Mouse (Mus musculus): ENCODE measurements around the gene Napb. TPM values are rescaled to one million over a fixed set of nuclear protein-coding genes. Genes with fewer than 3 reads are reported as not detected.
A peak's percentile ranks its signal among the peaks of the same experiment; 100 is the strongest.

Gene Napb
- total RNA-seq, 2 experiments from 2014 or later, result 1.1 to 1.2 TPM

DNA sequence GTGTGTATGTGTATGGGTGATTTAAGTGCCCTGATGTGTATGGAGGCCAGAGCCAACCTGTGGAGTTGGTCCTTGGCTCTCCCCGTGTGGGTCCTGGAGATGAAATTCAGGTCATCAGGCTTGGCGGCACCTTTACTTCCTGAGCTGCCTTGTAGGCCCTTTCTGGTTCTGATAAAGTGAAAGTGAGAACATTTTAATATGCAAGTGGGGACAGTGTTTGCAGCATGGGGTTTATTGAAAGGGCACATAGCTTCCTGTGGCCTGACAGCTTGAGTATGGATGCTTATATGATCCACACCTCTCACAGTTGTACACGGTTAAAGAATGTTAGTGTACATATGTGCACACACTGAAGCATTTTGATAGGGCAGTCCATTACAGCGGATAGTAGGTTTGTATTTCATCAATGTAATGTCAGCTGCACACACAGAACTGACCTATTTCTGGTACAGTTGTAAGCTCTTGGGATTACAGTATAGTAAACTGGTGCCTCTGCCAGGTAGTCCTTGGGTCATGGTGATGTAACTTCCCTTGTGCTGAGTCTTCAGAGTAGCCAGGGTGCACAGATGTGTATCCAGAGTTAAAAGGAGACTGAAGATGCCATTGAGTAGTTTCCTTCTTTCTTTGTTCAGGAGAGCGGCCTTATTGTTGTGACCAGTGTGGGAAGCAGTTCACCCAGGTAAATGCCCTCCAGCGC, 42.7 kb downstream of the Napb start:
- intact Hi-C loops (cut with DNase I), result no loop called here
- no peak for DNase-seq

DNA sequence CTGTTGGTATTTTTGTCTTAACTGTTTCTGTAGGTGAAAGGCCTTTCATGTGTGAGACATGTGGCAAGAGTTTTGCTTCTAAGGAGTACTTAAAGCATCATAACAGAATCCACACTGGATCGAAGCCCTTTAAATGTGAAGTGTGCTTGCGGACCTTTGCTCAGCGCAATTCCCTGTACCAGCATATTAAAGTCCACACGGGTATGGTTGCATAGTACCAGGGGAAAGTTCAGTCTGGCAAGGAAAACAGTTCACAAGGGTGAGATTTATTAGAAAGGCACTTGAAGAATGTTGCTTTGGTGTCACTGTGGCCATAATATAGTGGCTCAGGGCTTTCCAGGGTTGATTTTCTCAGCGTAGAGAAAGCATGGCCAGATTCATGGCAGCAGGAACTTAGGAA, 44.3 kb downstream of the Napb start:
- intact Hi-C loops (cut with DNase I), result no loop called here
- DNase-seq, result no peak

DNA sequence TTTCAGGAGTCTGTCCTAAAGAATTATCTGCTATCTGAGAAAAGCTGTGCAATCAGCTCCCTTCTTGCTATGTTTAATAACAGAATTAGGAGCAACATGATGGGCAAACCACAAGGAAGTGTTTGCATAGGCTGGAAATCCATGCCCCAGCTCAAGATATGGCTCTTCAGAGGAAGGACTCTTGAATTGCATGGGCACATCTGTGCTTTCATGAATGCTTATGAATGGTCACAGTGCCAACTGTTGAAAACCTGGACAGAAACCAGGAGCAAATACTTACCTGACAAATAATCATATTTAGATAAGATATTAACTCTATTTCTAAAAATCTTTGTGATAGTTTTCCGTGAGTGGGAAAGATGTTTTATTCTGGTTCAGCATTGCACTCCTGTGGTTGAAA, 45.4 kb downstream of the Napb start:
- intact Hi-C loops (cut with DNase I), result no loop called here

DNA sequence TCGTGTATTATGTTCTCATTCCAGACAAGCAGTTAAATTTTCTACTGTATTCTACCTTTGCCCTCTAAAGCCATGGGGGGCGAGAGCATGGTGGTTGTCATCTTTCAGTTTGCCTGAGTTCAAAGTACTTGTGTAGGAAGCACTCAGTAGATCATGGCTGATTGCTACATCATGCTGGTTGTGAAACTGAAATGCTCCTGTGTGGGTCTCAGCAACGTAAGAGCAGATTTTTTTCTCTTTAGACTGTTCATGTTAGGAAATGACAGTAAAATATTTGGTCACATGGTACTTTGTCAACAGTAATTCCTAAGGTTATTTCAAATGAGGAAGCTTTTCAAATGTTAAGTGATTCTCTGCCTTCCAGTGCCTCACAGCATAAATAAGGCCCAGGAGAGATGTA, 46.6 kb downstream of the Napb start:
- no peak for DNase-seq
- intact Hi-C loops (cut with DNase I), result no loop called here

More for the DNA sequence above, 45.4 kb downstream of the Napb start:
- DNase-seq, result no peak

DNA sequence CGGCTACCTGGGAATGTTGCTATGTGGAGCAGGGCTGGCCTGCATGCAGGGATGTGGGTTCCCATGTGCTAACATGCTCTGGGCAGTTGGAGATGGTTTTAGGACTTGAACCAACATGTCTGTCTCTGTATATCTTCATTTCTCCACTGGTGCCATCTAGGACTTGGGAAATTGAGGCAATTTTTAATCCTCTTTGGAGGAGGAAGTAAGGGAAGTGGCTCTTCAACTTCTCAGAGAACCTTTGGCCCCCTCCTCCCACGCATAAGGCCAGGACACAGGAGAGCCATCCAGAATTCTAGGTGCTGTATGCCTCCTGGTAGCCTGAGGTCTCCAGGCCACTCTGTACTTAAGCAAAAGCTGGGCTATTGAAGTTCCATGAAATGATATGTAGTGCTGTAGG, 47.3 kb downstream of the Napb start:
- intact Hi-C loops (cut with DNase I), result loop anchor here (5.0 kb wide), 1 partner anchor 217 kb away; no protein-coding TSS in a partner anchor
- DNase-seq, result no peak

DNA sequence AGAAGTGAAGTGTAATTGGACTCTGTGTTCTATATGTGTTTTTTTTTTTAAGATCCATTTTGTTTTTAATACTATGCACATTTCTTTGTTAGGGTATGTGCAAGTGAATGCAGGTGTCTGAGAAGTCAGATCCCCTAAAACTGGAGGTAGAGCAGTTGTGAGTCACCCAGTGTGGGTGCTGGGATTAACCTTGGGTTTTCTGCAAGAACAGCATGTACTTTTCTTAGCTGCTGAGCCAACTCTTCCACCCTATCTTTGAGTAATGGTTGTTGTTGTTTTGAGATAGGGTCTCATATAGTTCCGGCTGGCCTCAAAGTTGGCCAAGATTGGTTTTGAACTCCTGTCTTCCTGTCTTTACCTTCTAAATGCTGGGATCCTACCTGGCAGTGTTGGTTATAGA, 49.2 kb downstream of the Napb start:
- intact Hi-C loops (cut with DNase I), result loop anchor here (5.0 kb wide), 1 partner anchor 219 kb away; no protein-coding TSS in a partner anchor

DNA sequence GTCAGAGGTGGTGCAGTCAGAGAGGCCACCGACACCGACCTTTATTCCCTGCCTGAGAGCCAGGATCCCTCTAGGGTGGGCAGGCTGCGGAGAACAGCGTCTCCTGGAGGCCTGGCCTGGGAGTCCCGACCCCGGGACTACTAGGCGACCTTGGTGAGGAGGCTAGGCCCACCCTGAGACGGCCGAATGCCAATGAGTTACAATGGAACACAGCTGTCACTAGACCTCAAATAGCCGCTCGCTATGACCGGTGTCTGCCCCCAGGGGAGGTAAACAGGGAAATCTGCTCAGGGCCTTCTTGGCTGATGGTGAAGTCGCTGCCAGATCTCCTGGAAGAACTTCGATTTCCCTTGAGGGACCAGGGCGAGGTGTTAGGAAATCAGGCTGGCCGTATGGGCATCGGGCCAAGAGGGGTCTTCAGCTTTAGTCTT, 50.8 kb downstream of the Napb start:
- peak in 1 of 2 experiments; percentile 47 for DNase-seq
- intact Hi-C loops (cut with DNase I), result loop anchor here (5.0 kb wide), 1 partner anchor 221 kb away; no protein-coding TSS in a partner anchor

More for the DNA sequence above, 49.2 kb downstream of the Napb start:
- DNase-seq, result no peak

DNA sequence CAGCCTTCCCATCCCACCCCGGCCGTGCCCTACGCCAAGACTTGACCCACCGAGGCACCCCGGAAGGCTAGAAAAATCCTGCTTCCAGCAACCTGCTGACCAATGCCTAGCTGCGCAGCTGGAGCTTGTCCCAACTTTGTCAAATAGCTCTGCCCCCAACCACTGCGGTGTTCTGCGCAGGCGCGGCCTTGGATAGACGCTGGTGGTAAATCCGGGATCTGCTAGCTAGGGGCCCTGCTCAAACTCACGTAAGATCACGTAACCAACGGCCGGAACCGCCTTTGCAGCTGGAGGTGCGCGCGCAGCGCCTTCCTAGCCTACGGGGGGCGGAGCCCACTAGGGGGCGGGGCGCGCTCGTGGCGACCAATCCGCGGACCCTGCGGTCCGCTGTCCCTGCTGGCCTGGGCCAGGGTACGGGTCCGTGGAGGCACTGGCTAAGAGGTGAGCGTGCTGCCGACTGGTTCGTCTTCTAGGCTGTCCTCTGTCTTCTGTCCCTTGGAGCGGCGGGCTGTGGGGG, 51.4 kb downstream of the Napb start, which contains the start of gene Gzf1:
TSS of gene Gzf1 (plus strand) at position 249 of the 517 bp plus-strand sequence.
- peak; percentile 99 to 100 for DNase-seq
- intact Hi-C loops (cut with DNase I), result loop anchor here (5.0 kb wide), 1 partner anchor 221 kb away; no protein-coding TSS in a partner anchor

DNA sequence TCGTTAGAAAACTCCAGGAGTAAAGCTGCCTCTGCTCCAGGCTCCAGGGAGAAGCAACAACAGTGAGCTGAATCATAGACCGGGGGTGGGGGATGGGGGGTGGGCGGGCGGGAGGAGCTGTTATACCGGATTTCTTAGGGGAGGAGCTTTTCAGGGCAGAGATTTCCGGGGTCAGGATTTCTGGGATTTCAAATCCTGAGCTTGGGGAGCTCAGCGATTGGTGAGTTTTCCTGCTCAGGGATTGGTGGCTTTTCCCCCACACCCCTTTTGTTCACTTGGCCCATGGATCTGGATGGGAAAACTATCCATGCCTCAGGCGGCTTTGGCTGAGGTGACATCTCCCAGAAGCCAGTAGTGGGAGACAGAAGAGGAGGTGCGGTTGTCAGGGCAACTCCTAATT, 52.9 kb downstream of the Napb start:
- intact Hi-C loops (cut with DNase I), result no loop called here
- DNase-seq, result peak; percentile 41 to 60

DNA sequence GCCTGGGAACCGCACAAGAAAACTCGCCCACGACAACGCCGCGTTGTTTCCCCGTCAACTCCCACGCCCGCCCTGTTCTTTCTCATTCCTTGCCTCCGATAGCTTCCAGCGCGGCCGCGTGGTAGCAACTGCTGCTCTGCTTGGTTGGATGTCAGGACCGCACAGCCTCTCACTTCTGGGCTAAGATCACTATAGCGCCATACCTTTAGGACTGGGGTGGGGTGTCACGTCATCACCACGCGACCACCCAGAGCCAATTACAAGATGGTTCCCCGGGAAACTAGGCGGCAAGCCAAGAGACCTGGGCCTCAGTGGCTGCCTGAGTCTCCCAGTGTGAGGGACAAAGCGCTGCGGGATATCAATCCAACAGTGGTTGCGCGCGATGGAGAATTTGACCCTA, 54.5 kb downstream of the Napb start:
- DNase-seq, result peak; percentile 33 to 48
- intact Hi-C loops (cut with DNase I), result no loop called here

DNA sequence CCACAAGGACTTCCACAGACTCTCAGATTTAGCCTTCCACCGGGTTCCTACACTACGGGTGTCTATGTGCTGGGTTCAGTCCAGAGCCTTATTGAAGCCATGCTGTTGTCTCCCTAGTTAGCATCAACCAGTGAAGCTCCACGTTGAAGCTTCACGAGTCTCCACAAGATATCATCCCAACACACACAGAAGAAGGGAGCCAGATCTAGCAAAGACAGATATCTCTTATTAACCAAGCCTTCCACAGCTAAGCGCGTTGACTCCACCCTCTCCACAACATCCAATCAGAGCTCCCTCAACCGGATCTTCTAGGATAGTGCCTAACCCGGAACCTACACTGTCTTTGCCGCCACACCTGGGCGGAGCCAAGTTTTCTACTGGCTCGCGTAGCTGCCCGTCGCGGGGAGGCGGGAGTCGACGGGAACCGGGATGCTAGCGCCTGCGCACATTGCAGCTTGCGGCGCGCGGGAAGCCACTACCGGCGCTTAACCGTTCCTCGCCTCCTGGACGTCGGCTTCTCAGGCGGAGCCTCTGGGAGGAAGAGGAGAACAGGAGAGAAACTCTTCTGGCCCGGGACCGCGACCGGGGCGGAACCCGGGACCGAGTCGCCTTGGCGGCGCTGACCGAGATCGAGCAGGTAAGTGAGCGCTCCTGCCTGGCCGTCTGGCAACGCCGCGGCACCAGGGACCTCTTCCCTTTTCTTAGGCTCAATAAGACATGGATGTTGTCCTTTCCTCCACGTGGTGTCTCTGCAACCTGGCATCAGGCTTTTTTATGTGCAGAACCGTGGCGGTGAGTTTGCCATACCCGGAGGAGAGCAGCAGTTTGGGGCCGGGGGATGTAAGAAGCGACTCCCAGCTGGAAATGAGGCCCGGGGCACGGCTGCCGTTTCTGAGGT, 59.8 kb downstream of the Napb start, which contains the start of gene Nxt1:
TSS of gene Nxt1 (plus strand) at position 403 of the 898 bp plus-strand sequence.
- intact Hi-C loops (cut with DNase I), result no loop called here
- DNase-seq, result peak; percentile 100

DNA sequence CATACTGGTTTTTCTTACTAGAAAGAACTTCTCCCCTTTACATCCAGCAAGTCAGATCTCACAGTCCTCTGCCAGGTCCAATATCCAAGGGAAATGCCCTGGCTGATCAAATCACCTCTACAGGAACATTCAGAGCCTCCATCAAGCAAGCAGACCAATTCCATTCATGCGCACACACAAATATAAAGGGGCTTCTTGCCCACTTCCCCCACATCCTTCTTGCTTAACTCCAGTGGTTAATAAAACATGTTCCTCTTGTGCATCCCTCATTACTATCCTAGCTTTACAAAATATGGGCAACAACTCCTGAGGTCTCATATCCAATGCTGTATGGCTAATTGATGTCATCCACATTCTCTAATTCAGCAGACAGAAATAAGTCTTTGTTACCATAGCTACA, 68.8 kb downstream of the Napb start:
- no peak for DNase-seq
- intact Hi-C loops (cut with DNase I), result no loop called here

DNA sequence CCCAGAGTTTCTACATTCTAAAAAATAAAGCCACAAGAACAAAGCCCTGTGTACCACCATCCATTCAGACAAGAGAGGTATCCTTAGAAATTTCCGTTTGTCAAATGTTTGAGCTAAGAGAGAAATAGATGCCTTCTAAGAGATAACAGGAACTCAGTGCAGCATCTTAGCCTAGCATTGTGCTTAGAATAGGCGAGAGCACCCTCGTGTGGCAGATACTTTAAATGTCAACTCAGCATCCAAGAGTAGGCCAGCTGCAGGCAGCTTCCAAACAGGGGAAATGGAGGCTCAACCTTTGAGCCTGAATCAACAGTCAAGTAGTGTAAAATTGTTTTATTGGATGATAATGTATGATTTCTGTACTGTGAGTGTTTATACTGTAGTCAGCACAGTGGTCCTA, 77.3 kb downstream of the Napb start:
- peak; percentile 67 to 69 for DNase-seq
- intact Hi-C loops (cut with DNase I), result loop anchor here (2.0 to 10.0 kb wide), 5 partner anchors 74 to 850 kb away; partner anchors contain the start of gene Thbd

DNA sequence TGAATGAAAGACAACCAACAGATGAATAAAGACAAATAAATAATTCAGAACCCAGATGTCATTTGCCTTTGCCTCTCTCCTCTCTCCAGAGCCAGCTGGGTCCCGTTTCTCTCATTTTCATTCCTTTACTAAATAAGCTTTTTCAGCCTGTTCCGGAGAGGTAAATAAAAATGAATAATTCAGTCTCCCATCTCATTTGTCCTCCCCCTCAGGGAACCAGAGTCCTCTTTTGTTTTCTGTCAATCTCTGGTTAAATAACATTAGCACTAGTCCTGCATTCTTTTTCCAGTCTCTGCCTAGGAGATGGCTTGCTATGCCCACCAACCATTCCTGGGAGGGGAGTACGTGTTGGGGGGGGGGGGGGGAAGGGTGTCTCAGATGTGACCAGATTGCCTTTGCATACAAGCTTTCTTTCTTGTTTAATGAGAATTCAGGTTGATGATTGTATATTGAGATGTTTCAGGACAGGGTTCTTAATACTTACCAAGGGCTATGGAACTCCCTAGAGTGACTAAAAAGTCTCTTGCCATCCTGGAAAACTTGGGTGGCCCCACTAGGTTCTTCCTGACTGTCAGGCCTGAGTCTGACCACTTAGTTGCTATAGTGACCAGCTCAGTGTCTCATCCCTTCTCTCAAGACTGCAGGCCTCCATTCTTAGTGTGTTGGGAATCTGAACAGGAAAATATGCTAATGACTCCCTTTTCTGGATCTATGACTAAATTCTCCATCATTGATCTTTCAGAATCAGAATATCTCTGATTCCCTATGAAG, 81.5 kb downstream of the Napb start:
- DNase-seq, result no peak
- intact Hi-C loops (cut with DNase I), result loop anchor here (10.0 kb wide), 1 partner anchor 846 kb away; no protein-coding TSS in a partner anchor

DNA sequence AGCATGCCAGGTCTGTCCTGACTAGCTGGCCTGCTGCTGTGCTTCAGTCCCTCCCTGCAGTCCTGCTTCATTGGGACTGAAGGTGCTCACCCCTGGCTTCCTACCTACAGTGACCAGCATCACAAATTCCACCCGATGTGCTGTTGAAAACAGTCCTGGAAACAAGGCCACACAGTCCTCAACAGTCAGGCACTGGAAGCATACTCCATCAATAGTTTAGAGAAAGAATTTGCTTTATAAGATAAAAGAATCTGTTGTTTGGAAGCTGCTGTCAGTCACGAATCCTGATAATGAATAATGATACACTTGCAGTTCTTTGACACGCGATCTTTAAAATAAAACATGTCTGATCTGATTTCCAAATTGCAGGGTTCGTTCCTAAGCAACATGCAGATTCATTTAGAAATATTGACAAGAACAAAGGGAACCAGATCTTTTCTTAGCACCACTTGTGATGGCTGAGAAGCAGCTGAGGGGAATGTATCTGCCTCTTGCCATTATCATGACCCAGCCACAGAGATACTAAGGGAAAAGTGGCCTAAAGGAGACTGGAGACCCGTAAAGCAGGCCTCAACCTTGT, 87.8 kb downstream of the Napb start:
- intact Hi-C loops (cut with DNase I), result no loop called here

More for the DNA sequence above, 87.8 kb downstream of the Napb start:
- DNase-seq, result no peak

Other genes with a start within 250 kb of the Napb start
- 10 to 100 TPM in 1 of 2 experiments, 1 to 10 TPM in 1; 7.1 to 10.2 TPM for gene Nxt1, start 59.9 kb downstream of the Napb start, total RNA-seq (2021)
- 10 to 100 TPM; 23.0 to 26.3 TPM for gene Gzf1, start 51.4 kb downstream of the Napb start, total RNA-seq (2021)
- not detected for gene Cstl1, start 17.9 kb upstream of the Napb start, total RNA-seq (2021)
- gene Cst11, start 39.0 kb upstream of the Napb start, total RNA-seq (2021), result not detected
- not detected for gene 8030411F24Rik, start 49.5 kb upstream of the Napb start, total RNA-seq (2021)
- not detected for gene Cst12, start 56.9 kb upstream of the Napb start, total RNA-seq (2021)
- gene Cst8, start 66.3 kb upstream of the Napb start, total RNA-seq (2021), result not detected
- not detected for gene Cst13, start 87.6 kb upstream of the Napb start, total RNA-seq (2021)
- gene Cst9, start 102.7 kb upstream of the Napb start, total RNA-seq (2021), result 1 to 10 TPM in 1 of 2 experiments, under 1 TPM in 1; 0.68 to 1.2 TPM
- gene 9230104L09Rik, start 132.6 kb upstream of the Napb start, total RNA-seq (2021), result under 1 TPM in 1 of 2 experiments, not detected in 1; 0.70 TPM
- 1,000 to 10,000 TPM; 1,014 to 1,057 TPM for gene Cst3, start 143.2 kb upstream of the Napb start, total RNA-seq (2021)

Measured in heart, postnatal 36 days (tissue).